Mouse (Mus musculus): ENCODE results near the gene Lce3f.

The Lce3f gene

GRCm38 (mm10) chr3:92991926-92992325 is at the start of gene Lce3f:
Gene Lce3f, plus strand, starts transcription at chr3:92992226.
- DNase-seq (ENCODE audit: low read depth in 1 of 2, low spot score in 2 of 2), result no peak

- no peak for DNase-seq (ENCODE audit: low read depth in 1 of 2, low spot score in 2 of 2)
These were observed 47.8 kb upstream of the Lce3f start, which contains the start of gene Lce3c for GRCm38 (mm10) chr3:92944186-92944585. Gene Lce3c, plus strand, starts transcription at chr3:92944486.

- DNase-seq (ENCODE audit: low read depth in 1 of 2, low spot score in 2 of 2), result no peak
These were observed 34.9 kb upstream of the Lce3f start, which contains the start of gene Lce3d for GRCm38 (mm10) chr3:92957090-92957489. Gene Lce3d, plus strand, starts transcription at chr3:92957390.

GRCm38 (mm10) chr3:92966761-92967160 is 25.3 kb upstream of the Lce3f start, which contains the start of gene Lce3e:
Gene Lce3e, plus strand, starts transcription at chr3:92967061.
- DNase-seq (ENCODE audit: low read depth in 1 of 2, low spot score in 2 of 2), result no peak

GRCm38 (mm10) chr3:92978484-92978883 is 13.5 kb upstream of the Lce3f start:
- DNase-seq (ENCODE audit: low read depth in 1 of 2, low spot score in 2 of 2), result no peak

GRCm38 (mm10) chr3:92998691-92999090 is 6.7 kb downstream of the Lce3f start:
- DNase-seq (ENCODE audit: low read depth in 1 of 2, low spot score in 2 of 2), result no peak

GRCm38 (mm10) chr3:93000621-93001020 is 8.6 kb downstream of the Lce3f start:
- no peak for DNase-seq (ENCODE audit: low read depth in 1 of 2, low spot score in 2 of 2)

- no peak for DNase-seq (ENCODE audit: low read depth in 1 of 2, low spot score in 2 of 2)
These were observed 10.8 kb downstream of the Lce3f start for GRCm38 (mm10) chr3:93002843-93003242.

GRCm38 (mm10) chr3:93014378-93014801 is 22.4 kb downstream of the Lce3f start:
- no peak for DNase-seq (ENCODE audit: low read depth in 1 of 2, low spot score in 2 of 2)

GRCm38 (mm10) chr3:93014871-93015270 is 22.8 kb downstream of the Lce3f start:
- no peak for DNase-seq (ENCODE audit: low read depth in 1 of 2, low spot score in 2 of 2)

GRCm38 (mm10) chr3:93015460-93016104 is 23.6 kb downstream of the Lce3f start, which contains the start of gene Crct1:
Gene Crct1, minus strand, starts transcription at chr3:93015687.
- no peak for DNase-seq (ENCODE audit: low read depth in 1 of 2, low spot score in 2 of 2)

GRCm38 (mm10) chr3:93018960-93019359 is 26.9 kb downstream of the Lce3f start, which contains the start of gene Lce1m:
Gene Lce1m, minus strand, starts transcription at chr3:93019060.
- no peak for DNase-seq (ENCODE audit: low read depth in 1 of 2, low spot score in 2 of 2)

- no peak for DNase-seq (ENCODE audit: low read depth in 1 of 2, low spot score in 2 of 2)
These were observed 29.1 kb downstream of the Lce3f start for GRCm38 (mm10) chr3:93021171-93021570.

- DNase-seq (ENCODE audit: low read depth in 1 of 2, low spot score in 2 of 2), result no peak
These were observed 31.6 kb downstream of the Lce3f start for GRCm38 (mm10) chr3:93023411-93024184.

GRCm38 (mm10) chr3:93025486-93025885 is 33.5 kb downstream of the Lce3f start:
- no peak for DNase-seq (ENCODE audit: low read depth in 1 of 2, low spot score in 2 of 2)

- DNase-seq (ENCODE audit: low read depth in 1 of 2, low spot score in 2 of 2), result no peak
These were observed 39.4 kb downstream of the Lce3f start for GRCm38 (mm10) chr3:93031450-93031849.

Data from monocyte, adult 2 months (primary cell).